Mouse (Mus musculus) gastrocnemius, postnatal 36 days (tissue): ENCODE results near the gene Cd300ld3. TPM values are rescaled to one million over a fixed set of nuclear protein-coding genes. Genes with fewer than 3 reads are reported as not detected.
A peak's percentile ranks its signal among the peaks of the same experiment; 100 is the strongest.

Experiments used
- DNase-seq, 2 experiments: peaks; one replicate each; pipeline ENCODE4 v3.0.0; 2022
- intact Hi-C: fragments of 180-260 bp; cut with DNase I; formaldehyde crosslinking; loops from one replicate; pipeline ENCODE4 v1.15.1; 2025
- long read RNA-seq, 2 experiments: library from polyadenylated mRNA; stranded (forward); transcript quantifications; one replicate each; pipeline ENCODE4 v2.0.0; 2021
- total RNA-seq, 2 experiments: library from RNA; stranded (reverse); gene quantifications; 2 replicates each; pipeline ENCODE4 v1.2.3; 2021

Cd300ld3 gene
- 1 to 10 TPM; 1.2 to 2.7 TPM for total RNA-seq
- long read RNA-seq, experiment 1: 0 reads
- long read RNA-seq, experiment 2: 0 reads

DNA sequence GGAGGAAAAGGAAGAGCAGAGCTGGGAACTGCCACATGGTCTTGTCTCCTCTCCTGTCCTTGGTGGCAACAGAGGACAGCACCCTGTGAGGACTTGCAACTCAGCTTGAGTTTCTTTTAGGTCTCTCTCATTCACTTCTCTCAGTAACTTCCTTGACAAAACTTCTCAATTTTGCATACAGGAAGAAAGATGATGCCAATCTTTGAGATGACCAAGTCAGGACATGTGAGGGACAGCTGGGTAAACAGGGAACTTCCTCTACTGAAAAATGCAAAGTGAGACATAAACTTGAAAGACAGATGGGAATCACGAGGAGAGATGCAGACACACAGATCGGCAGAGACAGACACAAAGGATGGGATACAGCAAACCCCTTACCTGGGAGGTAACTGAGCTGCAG lies at the start of gene Cd300ld3:
TSS of gene Cd300ld3 (minus strand) at position 151 of the 400 bp plus-strand sequence.
- intact Hi-C loops: no loop called here
- DNase-seq: no peak

DNA sequence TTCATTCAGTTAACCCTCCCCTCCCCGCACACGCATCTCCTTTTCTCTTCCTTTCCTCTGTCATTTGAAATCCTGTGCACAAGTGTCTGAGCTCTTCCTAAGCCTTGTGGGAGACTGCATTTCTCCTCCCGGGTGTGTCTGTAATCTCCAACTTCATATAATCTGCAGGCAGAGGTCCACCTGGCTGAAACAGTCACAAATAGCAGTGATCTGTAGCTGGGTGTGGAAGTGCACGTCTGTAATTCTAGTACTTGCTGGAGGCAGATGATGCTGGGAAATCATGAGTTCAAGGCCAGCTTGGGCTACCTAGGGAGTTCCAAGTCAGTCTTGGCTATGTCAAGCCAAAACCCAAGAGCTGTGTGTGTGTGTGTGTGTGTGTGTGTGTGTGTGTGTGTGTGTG lies 43.9 kb upstream of the Cd300ld3 start:
- DNase-seq: no peak
- intact Hi-C loops: no loop called here

DNA sequence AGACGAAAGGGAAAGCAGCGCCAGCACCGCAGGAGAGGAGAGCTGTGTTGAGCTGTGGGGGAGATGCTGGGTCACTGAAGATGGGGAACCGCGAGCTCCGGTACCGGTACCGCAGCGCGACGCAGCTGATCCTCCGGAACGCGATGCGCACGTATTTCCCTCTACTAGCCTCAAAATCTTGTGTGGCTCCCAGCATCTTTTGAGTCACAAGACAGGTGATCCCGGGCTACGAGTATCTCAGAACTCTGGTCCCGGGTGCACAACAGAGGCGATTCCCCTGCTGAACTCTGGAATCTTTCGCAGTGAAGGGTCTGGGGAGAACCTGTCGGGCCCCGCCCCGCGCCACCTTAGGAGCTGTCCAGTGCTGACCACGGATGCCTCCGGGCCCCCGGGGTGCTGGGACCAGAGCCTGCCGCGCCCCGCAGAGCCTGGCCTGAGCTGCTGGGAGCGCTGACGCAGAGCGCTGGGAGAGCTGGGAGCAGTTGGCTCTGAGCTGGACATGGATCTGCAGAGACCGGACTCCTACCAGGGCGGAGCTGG lies 43.2 kb upstream of the Cd300ld3 start, which contains the start of gene Rab37:
TSS of gene Rab37 (plus strand) at position 70 of the 540 bp plus-strand sequence.
- DNase-seq: no peak
- intact Hi-C loops: no loop called here

DNA sequence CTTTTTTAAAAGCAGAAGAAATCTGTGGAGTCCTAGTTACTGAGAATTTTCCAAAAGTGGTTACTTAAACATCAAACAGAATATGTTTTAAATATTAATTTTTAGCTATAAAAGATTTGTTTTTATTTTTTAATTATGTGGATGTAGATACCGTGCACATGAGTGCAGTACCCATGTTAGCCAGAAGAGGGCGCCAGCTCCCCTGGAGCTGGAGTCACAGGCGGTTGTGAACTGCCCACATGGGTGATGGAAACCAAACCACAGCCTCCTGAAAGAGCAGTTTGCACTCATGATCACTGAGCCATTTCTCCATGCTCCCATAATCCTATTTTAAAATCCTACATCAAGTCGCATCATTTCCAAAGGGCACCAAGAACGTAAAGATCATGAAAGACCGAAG lies 41.6 kb upstream of the Cd300ld3 start:
- DNase-seq: no peak
- intact Hi-C loops: loop anchor here (10.0 kb wide), 1 partner anchor 175 kb away; the partner anchor contains the start of gene Grin2c

DNA sequence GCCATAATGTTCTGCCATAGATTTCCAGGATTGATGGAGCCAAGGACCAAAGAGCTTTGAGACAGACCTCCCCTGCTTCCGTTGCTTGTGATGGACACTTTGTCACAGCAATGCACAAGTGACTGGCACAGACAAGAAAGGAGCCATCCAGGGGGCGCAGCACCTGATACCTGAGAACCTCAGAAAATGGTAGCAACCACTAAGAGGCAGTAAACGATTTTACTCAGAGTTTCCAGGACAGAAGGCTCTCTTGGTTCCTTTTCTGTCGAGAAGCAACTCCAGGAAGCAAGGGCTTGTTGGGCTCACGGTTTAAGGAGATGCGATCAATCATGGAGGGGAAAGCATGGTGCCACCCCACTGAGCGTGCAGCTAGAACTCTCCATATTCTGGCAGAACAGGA lies 38.0 kb upstream of the Cd300ld3 start:
- no peak for DNase-seq
- intact Hi-C loops: loop anchor here (10.0 kb wide), 1 partner anchor 179 kb away; the partner anchor contains the start of gene Grin2c

DNA sequence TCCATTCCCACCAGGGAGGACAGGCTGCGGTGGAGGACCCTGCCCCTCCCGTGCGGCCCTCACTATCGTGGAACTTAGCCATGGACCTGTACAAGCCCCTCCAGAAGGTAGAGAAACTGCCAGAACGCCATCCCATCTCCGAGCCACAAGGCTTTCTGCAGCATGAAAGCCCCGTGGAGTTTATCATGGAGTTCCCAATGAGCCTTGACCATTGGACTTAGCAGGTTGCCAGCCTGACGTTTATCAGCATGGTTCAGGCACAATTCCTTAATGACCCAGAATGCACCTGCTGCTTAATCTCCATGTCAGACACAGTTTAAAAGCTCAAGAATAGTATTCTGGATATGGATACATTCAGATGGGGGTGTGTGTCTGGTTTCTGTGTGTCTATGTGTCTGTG lies 36.9 kb upstream of the Cd300ld3 start:
- intact Hi-C loops: loop anchor here (10.0 kb wide), 1 partner anchor 180 kb away; the partner anchor contains the start of gene Grin2c
- no peak for DNase-seq

DNA sequence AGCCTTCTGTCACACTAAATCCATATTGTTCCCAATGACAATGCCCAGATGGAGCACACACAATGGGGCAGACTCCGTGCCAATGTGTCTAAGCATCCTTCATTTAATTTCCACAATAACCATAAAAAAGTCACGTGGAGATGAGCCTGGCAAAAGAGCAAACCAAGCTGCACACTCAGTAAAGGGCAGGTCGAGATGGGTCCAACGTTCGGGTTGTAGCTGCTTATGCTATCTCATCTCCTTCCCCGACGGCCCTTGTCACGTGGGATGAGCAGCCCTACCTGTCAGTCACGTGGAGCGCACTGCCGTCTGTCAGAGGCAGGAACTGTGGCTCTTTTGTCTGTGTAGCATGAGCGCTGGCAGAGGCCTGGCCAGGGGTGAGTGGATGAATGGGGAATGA lies 36.4 kb upstream of the Cd300ld3 start:
- no peak for DNase-seq
- intact Hi-C loops: loop anchor here (10.0 kb wide), 1 partner anchor 180 kb away; the partner anchor contains the start of gene Grin2c

DNA sequence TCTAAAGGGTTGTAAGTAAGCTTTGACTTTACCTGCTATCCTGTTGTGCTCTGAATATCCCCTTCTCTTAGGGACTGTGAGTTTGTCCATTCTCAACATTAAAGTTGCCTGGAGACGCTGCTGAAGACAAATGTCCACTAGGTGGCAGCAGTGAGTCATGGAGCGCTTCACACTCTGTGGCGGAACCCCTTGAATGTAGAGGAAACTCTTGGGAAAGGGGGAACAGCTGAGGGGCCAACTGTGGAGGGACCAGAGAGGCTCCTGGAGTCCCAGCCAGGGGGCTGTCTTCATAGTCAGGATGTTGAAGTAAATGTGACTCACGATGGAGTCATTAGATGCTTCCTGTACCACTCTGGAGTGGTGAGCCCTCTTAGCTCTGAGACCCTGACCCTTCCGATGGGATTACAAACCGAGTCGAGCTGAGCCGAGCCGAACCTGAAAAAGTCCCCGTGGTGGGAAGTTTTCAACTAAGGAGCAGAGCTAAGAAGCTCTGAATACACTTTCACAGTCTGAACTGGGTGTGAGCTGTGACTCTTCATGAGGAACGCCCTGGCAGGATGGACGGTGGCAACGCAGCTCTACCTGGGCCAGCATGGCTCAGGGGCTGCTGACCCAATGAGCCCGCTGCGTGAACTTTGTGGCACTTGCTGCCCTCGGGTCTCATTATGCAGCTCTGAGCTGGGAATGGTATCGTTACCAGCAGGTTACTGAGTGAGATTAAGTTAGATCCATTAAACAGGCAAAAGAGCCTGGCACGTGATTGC lies 35.3 kb upstream of the Cd300ld3 start:
- intact Hi-C loops: loop anchor here (1.0 to 10.0 kb wide), 2 partner anchors 70 to 181 kb away; partner anchors contain the start of gene Grin2c
- peak; percentile 29 to 54 for DNase-seq

DNA sequence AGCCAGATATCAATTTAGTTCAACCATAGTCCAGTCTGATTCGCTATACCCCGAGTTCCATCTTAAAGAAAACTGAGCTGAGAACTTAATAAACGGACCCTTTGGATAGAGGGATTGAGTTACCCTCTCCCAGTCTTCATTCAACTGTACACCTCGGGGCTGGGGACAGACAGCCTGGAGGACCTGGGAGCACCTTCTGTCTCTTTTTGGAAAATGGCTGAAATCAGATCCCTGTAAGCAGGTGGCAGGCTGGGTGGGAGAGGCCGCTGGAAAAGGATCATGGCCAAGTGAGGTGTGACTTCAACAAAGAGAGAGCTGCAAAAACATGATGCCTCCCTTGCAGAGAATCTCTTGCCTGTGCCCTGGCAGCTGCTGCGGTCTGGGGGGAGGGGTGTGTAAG lies 34.0 kb upstream of the Cd300ld3 start:
- intact Hi-C loops: loop anchor here (10.0 kb wide), 1 partner anchor 183 kb away; the partner anchor contains the start of gene Grin2c
- no peak for DNase-seq

DNA sequence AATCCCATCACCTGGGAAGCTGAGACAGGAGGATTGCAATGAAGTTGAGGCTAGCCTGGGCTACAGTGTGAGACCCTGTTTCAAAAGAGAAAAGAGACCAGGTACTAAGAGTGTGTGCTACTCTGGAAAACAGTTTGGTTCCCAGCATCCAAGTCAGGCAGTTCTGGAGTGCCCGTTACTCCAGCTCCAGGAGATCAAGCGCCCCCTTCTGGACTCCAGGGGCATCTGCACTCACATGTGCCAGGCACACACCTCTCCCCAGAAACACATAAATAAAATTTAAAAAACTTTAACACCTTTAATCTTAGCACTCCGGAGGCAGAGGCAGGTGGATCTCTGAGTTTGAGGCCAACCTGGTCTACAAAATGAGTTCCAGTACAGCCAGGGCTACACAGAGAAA lies 33.2 kb upstream of the Cd300ld3 start:
- DNase-seq: no peak
- intact Hi-C loops: loop anchor here (10.0 kb wide), 1 partner anchor 183 kb away; the partner anchor contains the start of gene Grin2c

DNA sequence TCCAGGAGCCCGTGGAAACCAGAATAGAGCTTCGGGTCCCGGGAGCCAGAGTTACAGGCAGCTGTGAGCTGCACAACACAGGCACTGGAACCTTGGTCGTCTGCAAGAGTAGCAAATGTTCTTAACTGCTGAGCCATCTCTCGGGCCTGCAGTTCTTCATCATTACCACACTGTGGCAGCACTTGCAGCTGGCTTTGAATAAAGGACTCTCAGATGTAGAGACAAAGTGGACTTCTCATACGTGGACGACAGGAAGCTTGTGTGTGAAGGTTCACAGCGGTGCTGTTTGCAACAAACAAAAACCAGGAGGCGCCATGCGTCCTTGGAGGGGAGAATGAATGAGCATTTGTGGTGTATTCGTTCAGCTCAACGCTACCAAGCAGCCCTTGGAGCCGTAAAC lies 32.7 kb upstream of the Cd300ld3 start:
- DNase-seq: peak in 1 of 2 experiments; percentile 33
- intact Hi-C loops: loop anchor here (10.0 kb wide), 1 partner anchor 184 kb away; the partner anchor contains the start of gene Grin2c

DNA sequence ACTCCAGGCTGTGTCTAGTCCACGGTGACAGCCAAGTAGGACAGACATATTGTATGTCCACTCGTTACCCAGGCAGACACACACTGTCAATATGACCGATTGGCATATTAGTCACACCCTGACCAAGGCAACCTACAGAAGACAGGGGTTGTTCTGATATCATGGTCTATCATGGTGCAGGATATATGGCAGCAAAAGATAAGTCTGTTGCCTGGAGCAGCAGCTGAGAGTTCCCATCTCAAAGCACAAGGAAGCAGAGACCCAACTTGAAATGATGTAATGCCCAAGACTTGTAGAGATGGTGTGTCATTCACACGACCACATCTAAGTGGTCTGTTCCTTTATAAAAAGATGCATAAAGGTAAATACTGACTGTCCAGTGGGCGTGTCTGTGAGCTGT lies 30.5 kb upstream of the Cd300ld3 start:
- intact Hi-C loops: no loop called here
- DNase-seq: no peak

DNA sequence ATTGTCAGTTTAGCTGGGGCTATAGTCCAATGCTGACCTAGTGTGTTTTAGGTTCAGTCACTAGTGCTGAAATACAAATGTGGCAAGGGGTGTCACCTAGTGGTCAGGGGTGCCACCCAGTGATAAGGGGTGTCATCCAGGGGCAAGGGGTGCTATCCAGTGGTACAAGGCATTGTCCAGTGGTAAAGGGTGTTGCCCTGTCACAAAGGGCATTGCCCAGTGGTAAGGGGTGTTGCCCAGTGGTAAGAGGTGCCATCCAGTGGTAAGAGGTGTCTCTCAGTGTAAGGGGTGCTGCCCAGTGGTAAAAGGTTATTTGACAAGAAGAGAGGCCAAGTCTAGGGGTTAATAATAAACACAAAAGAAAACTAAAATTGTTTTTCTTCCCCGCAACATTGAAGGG lies 29.2 kb upstream of the Cd300ld3 start:
- DNase-seq: no peak
- intact Hi-C loops: no loop called here

DNA sequence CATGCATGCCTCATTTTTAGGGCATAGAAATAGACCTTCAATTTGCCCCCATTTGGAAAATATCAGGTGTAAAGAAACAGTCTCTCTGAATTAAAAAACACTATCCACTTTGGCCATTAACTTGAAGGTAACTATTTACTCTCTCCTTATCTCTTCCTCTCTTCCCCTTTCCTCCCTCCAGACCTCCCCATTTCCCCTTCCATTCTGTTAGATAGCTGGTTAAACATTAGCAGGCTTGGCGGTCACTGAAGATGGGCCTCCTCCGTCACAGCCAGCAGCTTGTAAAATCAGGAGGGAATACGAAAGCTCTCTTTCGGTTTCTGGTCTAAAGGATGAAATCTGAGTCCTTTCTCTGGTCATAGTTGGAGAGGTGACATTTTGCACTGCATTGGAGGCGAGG lies 27.6 kb upstream of the Cd300ld3 start:
- no peak for DNase-seq
- intact Hi-C loops: no loop called here

DNA sequence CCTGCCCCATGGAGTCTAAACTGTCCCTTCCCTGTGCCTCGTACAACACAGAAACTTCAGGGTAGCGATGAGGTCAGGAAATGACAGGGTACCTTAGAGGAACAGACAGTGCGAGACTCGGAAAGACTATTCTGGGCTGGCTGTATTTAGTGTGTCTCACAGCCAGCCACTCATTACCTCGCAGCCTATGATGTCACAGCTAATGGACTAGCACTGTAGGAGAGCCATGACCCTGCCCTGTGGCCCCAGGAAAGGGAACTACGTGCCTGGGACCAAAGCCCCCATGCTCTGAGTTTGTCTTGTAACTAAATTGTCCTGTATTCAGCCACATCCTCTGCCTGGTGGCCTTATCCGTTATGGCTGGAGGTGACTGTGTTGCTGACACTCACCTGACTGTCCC lies 27.2 kb upstream of the Cd300ld3 start:
- intact Hi-C loops: no loop called here
- DNase-seq: no peak

DNA sequence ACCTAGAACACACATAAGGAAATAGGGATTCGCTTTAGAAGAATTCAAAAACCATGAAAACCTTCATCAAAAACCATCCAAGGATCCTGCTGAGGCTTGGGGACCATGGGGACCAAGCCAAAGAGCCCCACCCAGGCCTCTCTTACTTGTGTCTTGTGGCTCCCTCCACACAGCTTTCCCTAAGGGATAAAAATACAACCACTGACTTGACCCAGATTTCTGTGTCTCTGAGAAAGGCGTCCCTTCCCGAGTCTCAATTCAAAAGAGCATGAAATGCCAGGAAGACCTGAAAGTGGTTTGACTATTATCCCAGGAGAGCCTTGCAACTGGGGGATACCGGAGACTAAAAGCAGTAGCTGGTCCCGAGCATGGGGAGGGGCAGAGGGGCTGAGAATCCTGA lies 24.8 kb upstream of the Cd300ld3 start:
- intact Hi-C loops: no loop called here

DNA sequence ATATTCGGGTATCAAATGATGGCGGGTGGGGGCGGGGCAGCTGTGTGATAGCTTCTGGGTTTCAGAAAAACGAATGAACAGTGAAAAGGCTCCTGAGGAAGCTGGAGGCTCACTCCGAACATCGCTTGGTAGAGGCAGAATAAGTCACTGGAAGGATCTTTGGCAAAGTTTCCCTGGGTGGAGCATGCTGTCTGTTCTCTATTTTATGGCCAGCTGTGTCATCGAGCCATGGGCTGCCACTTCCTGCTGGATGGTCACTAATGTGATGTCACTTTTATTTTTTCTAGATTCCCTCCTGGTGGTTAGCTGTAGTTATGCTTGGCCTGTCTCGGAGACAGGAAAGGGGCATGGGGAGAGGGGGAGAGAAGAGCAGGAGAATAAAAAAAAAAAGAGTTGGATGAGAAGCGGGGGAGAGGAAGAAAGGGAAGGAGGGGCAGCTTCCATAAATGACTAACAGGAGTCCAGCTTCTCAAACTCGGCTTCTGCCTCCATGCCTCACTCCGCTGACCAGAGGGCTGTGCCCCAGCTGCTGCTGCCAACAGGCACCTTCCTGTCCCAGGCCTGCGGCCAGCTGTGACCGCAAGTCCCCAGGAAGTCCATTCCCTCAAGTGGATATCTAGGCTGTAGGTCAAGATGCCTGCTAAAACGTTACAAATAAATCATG lies 23.6 kb upstream of the Cd300ld3 start:
- DNase-seq: peak in 1 of 2 experiments; percentile 19
- intact Hi-C loops: no loop called here

More for the DNA sequence above, 24.8 kb upstream of the Cd300ld3 start:
- DNase-seq: no peak

DNA sequence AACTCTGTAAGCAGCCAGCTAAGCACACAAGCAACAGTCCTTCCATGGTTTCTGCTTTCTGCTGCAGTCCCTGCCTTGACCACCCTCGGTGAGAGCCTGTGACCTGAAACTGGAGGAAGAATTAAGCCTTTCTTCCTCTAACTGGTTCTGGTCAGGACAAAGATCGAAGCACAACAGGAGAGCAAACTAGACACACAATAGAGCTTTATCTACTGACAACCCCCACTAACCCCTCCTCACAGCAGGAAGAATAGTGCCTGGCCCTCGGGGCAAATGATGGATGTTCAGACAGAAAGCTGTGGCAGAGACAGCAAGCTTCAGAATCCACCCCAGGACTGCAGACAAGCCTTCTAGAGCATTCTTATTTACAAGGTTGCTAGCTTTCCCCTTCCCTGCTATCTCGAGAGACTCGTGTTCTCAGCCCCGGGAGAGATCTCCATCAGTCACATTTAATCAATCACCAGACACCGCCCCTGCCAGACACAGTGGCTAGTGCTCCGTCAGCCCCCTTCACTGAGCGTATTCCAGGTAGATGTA lies 22.9 kb upstream of the Cd300ld3 start:
- intact Hi-C loops: no loop called here
- DNase-seq: no peak

DNA sequence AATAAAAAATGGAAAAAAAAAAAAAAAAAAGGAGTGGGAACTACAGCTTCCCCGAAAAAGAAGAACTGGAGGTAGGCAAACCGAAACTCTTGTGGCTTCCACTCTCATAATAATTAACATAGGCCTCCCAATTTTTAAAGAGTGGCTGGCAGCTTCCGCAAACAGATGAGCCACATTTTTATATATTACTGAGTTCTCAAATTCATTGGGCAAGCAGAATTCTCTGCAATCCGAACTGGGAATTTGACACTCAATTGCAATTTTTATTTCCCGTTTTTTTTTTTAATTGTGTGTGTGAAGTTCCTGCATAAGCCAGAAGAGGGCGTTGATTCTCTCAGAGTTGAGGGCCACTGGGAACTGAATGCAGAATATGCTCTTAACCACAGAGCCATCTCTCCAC lies 18.6 kb upstream of the Cd300ld3 start:
- DNase-seq: no peak
- intact Hi-C loops: no loop called here

DNA sequence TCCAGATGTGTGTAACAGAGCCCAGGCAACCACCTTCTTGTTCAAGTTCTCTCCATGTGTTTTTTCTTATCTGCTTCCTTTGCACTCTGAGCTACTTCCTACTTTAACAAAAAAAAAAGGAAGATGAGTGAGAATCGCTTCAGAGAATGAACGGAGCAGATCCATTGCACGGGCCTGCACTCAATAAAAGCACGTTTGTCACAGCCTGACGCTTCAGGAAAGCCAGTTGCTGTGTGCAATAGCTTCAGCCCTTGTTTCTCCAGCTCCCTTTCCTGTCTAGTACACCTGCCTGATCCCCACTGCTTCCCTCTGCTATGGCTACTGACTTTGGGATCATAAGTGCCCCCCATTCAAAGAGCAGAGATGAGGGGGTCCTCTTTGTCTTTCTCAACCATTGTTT lies 13.9 kb upstream of the Cd300ld3 start, which contains the start of gene Cd300e:
TSS of gene Cd300e (minus strand) at position 101 of the 400 bp plus-strand sequence.
- intact Hi-C loops: no loop called here
- DNase-seq: no peak

DNA sequence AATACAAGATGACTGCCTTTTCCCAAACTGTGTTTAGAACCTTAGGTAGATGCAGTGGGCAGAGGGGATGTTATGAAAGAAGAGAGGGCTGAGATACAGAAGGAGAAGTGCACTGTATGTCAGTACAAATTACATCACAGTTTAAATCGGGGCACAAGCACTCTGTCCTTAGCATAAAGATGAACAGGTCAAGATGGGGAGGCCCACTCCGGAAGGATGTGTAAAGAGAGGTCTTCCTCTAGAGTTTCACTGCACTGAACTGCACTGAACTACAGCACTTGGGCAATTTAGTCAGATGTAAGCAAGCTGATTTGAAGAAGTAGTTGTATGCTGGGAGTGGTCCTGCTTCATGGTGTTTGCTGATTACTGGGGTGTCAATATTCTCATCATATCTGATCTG lies 11.6 kb upstream of the Cd300ld3 start:
- DNase-seq: no peak
- intact Hi-C loops: no loop called here
